Mouse (Mus musculus) G1E (cell line): ENCODE results near the gene Gm28870. TPM values are rescaled to one million over a fixed set of nuclear protein-coding genes. Genes with fewer than 3 reads are reported as not detected.
"Not testable (repeated sequence)": the region's sequence is repeated elsewhere in the genome, so short reads cannot be mapped to it uniquely, and the experiment has no call there.

Experiments
- ATAC-seq: 2 replicates; pipeline ENCODE4 v1.8.0; 2016; ENCODE audit warnings: mild to moderate bottlenecking; ENCODE audit not compliant: insufficient number of reproducible peaks, poor library complexity, low FRiP score, severe bottlenecking; ENCODE audit errors: extremely low read depth
- DNase-seq: peaks from one replicate; pipeline ENCODE4 v3.0.0; 2012; ENCODE audit warnings: low spot score
- H3K27me3 ChIP-seq: 2 replicates; pipeline ENCODE4 v1.6.1; 2012; ENCODE audit warnings: mild to moderate bottlenecking, low read length, inconsistent platforms; ENCODE audit not compliant: insufficient read depth
- H3K36me3 ChIP-seq: replicated peaks from 2 replicates; pipeline ENCODE3; 2012; ENCODE audit warnings: mild to moderate bottlenecking, inconsistent platforms
- H3K4me1 ChIP-seq: 2 replicates; pipeline ENCODE4 v1.6.1; 2012; ENCODE audit warnings: low read depth, low read length, inconsistent platforms, mixed read lengths; ENCODE audit not compliant: insufficient read depth
- H3K4me3 ChIP-seq: 2 replicates; pipeline ENCODE4 v1.5.1; 2012; ENCODE audit warnings: low read depth, mild to moderate bottlenecking, inconsistent platforms, low read length, moderate library complexity, mixed read lengths
- H3K9me3 ChIP-seq: replicated peaks from 2 replicates; pipeline ENCODE4 v1.6.1; 2012; ENCODE audit warnings: inconsistent platforms
- polyA plus RNA-seq: library from polyadenylated mRNA; stranded (reverse); fragments of >175 nt; gene quantifications from 2 replicates; pipeline ENCODE4 v1.2.3, GENCODE M21; 2012
- total RNA-seq, 2 experiments: library from RNA; stranded (forward) in 1 of 2; stranded (reverse) in 1 of 2; fragments of 200-1000 nt in 1 of 2; fragments of >200 nt in 1 of 2; fragmentation: Nextera tagmentation in 1 of 2; gene quantifications; 2 replicates each; pipeline ENCODE4 v1.2.3; 2014 to 2017

Gm28870 gene
- total RNA-seq (2014; fragmentation: Nextera tagmentation) (not detected in 2 replicates), total RNA-seq (2017) (not detected in 2 replicates), polyA plus RNA-seq (not detected in 2 replicates)

DNA sequence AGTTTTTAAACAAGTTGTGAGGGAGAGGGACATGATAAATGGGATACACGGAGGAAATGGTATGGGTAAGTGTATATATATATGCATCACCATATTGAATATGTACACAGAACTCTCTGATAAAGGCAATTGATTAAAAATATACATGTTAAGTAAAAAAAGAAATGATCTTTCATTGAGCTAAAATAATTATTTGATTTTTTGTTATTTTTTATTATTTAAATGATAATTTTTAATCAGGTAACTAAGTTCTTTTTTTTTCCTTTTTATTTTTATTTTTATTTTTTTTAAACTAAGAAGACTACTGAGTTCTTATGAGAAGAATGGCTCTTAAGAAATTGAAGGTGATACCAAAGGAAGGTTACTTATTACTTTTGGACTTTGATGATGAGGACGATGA is at the start of gene Gm28870:
Gene Gm28870 (plus strand): TSS at position 301 of the 400 bp plus-strand sequence.
- not testable (repeated sequence) for H3K4me3 ChIP-seq, ATAC-seq

More for the DNA sequence above, at the start of gene Gm28870:
- not testable (repeated sequence) for H3K27me3 ChIP-seq, H3K4me1 ChIP-seq, DNase-seq, H3K36me3 ChIP-seq, H3K9me3 ChIP-seq
